Mouse (Mus musculus): ENCODE data around the gene Zfp335. TPM values are rescaled to one million over a fixed set of nuclear protein-coding genes. Genes with fewer than 3 reads are reported as not detected.
A peak's percentile ranks its signal among the peaks of the same experiment; 100 is the strongest.
"Not testable (repeated sequence)": the region's sequence is repeated elsewhere in the genome, so short reads cannot be mapped to it uniquely, and the experiment has no call there.

Gene Zfp335
- total and polyA plus RNA-seq, 3 experiments: 8.0 to 14.3 (median 8.2) TPM

DNA sequence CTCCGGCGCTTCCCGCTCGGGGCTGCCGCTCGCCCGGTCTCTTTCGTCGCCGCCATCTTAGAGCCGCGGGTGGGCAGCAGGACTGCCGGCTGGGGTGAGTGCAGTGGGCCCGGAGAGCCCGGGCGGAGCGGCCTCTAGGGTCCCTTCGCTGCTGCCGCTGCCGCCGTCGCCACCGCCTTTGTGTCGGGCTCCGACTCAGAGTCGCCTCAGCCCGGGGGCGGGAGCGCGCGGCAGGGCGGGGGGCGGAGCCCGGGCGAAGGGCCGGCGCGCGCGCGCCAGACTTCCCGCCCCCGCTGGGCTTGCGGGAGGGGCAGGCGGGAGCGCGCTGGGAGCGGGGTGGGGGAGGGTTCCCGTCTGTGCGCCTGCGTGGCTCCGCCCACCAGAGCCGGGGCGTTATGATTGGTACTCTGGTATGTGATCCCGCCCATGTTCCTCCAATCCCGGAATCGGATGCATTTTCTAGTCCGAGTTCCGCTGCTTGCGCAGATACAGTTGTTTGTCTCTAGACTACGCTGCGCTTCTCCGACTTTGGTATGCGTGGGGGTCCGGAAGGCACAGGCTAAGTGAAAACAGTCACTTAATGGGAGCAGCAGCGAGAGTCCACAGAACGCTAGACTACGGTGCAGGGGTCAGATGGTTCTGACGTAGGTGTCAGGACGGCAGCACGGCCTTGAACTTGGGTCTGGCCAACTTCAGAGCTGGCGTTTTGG is 31.8 kb downstream of the Zfp335 start:
- intact Hi-C loops (cut with DNase I): loop anchor here (1.0 to 2.0 kb wide), 3 partner anchors 23 to 47 kb away; partner anchors contain the start of genes Ctsa, Neurl2, Pltp and Zfp335
- DNase-seq: peak; percentile 93 to 95
- H3K36me3 ChIP-seq (ENCODE audit: control insufficient read depth, insufficient read depth, low read length): peaks cover 6% of the 10 kb centered on the region; the same call in 1 of the 2 replicates
- H3K27me3 ChIP-seq (ENCODE audit: control insufficient read depth, insufficient read depth, low read length): no peaks in the 10 kb centered on the region
- H3K4me3 ChIP-seq: peak overlapping the region; percentile 100
- under 1% methylated on average over 72 of the region's 72 CpGs for WGBS
- H3K4me1 ChIP-seq (ENCODE audit: control insufficient read depth, insufficient read depth, low read length): peaks cover 15% of the 10 kb centered on the region
- H3K9ac ChIP-seq (ENCODE audit: low read depth, low read length): peak overlapping the region; percentile 96
- peaks cover 2% of the 10 kb centered on the region for H3K79me2 ChIP-seq (replicated peaks; ENCODE audit: control insufficient read depth, insufficient read depth, low read length)
- TF ChIP-seq CTCF (IDR thresholded peaks at IDR 0.05) (no peak), POLR2A (IDR thresholded peaks at IDR 0.05; ENCODE audit: insufficient read depth, low read depth, low read length) (peak; percentile 100), EP300 (IDR thresholded peaks at IDR 0.05; ENCODE audit: insufficient read depth, low read depth, low read length) (peak; percentile 96)
- peak overlapping the region; percentile 100 for H3K27ac ChIP-seq

DNA sequence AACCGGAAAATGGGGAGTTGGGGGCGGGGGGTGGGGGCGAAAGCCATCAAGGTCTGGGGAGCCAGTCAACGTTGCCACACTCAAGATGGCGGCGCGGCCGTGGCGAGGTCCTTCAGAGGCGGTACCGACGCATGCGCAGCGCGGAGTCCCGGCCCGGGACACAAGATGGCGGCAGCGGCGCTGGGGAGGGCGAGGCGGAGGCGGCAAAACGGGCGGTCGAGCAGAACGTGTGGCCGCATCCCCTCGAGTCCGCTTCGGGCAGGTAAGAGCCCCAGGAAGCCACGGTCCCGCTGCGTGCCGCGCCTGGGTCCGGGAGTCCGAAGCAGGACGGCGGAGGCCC is 32.4 kb downstream of the Zfp335 start, which contains the start of gene Pcif1:
Gene Pcif1, plus strand, starts transcription at position 77 of the 340 bp plus-strand sequence.
- intact Hi-C loops (cut with DNase I): loop anchor here (1.0 to 2.0 kb wide), 2 partner anchors 22 to 32 kb away; partner anchors contain the start of genes Pltp and Zfp335
- H3K9ac ChIP-seq (ENCODE audit: low read depth, low read length): peak within 1 kb of the TSS; percentile 96
- H3K36me3 ChIP-seq (ENCODE audit: control insufficient read depth, insufficient read depth, low read length): peaks cover 6% of the 10 kb centered on the region; the same call in 1 of the 2 replicates
- peak within 1 kb of the TSS; percentile 100 for H3K4me3 ChIP-seq
- 1% methylated on average over 40 of the region's 40 CpGs for WGBS
- peak within 1 kb of the TSS; percentile 100 for H3K27ac ChIP-seq
- no peaks in the 10 kb centered on the region for H3K27me3 ChIP-seq (ENCODE audit: control insufficient read depth, insufficient read depth, low read length)
- peak; percentile 92 to 97 for DNase-seq
- peaks cover 2% of the 10 kb centered on the region for H3K79me2 ChIP-seq (replicated peaks; ENCODE audit: control insufficient read depth, insufficient read depth, low read length)
- peaks cover 18% of the 10 kb centered on the region for H3K4me1 ChIP-seq (ENCODE audit: control insufficient read depth, insufficient read depth, low read length)
- TF ChIP-seq EP300 (IDR thresholded peaks at IDR 0.05; ENCODE audit: insufficient read depth, low read depth, low read length): peak; percentile 55; the same call in 1 of the 2 replicates
- TF ChIP-seq CTCF (IDR thresholded peaks at IDR 0.05): no peak
- peak; percentile 74 for TF ChIP-seq POLR2A (IDR thresholded peaks at IDR 0.05; ENCODE audit: insufficient read depth, low read depth, low read length)

DNA sequence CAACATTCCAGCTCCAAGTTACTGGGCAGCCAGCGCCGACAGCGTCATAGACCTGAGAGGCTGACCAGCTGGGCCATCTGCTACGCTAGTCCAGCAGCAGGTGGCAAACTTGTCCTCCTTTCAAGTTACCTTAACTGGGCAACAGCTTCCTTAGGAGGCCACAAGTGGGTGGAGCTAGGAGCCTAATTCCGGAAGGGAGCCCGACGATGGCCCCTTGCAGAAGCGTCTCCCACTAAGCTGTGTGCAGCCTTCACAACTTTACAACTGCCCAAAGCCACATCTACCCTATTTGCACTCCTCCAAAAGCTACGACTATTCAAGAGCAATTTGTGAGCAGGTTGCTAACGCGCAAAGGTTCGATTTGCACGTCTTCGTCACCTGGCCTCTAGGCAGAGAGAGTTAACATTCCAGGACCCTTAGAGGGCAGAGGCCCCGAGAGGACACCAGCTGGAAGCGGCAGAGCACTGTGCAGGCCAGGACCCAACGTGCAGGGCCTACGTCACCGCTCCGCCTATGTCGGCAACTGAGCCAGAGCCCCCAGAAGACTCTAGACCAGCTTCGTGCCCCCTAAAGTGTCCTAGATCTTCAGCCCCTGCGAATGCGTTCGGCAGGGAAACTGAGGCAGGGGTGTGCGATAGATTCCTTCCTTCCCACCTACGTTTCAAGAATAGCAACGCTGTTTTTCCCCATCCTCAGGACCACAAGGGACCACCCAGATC is 32.9 kb downstream of the Zfp335 start:
- intact Hi-C loops (cut with DNase I): loop anchor here (1.0 to 2.0 kb wide), 2 partner anchors 22 to 33 kb away; partner anchors contain the start of genes Pltp and Zfp335

DNA sequence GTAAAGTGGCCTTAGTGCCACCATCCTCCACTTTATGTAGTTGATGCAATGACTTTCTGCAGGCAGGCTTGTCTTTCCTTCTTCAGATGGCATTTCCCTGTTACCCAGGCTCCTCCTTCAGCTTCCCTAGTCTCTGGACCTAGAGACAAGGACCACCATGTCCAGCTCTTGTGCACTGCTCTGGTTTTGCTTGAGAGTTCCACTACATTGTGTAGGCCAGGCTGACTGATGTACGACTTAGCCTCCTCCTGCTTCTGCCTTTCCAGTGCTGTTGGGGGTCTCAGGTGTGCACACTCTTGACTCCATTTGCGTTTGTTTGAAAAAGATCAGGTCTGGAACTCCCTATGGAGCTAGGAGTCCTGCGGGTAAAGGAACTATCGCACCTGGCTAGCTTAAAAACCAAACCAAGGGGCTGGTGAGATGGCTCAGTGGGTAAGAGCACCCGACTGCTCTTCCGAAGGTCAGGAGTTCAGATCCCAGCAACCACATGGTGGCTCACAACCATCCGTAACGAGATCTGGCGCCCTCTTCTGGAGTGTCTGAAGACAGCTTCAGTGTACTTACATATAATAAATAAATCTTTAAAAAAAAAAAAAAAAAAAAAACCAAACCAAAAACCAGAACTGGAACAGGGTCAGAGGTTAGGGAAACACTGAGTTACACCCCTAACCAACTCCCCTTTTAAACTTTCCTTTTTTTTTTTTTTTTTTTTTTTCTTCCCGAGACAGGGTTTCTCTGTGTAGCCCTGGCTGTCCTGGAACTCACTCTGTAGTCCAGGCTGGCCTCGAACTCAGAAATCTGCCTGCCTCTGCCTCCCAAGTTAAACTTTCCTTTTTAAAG is 34.0 kb downstream of the Zfp335 start:
- peak overlapping the region; percentile 100 for H3K27ac ChIP-seq
- H3K36me3 ChIP-seq (ENCODE audit: control insufficient read depth, insufficient read depth, low read length); H3K79me2 ChIP-seq (replicated peaks; ENCODE audit: control insufficient read depth, insufficient read depth, low read length); DNase-seq; H3K4me3 ChIP-seq; H3K27me3 ChIP-seq (ENCODE audit: control insufficient read depth, insufficient read depth, low read length); H3K9ac ChIP-seq (ENCODE audit: low read depth, low read length): not testable (repeated sequence)
- WGBS: 78% methylated on average over 11 of the region's 11 CpGs
- H3K4me1 ChIP-seq (ENCODE audit: control insufficient read depth, insufficient read depth, low read length): peaks cover 18% of the 10 kb centered on the region
- TF ChIP-seq CTCF (IDR thresholded peaks at IDR 0.05): peak; percentile 44
- intact Hi-C loops (cut with DNase I): loop anchor here (2.0 kb wide), 1 partner anchor 21 kb away; the partner anchor contains the start of gene Pltp

More for the DNA sequence above, 32.9 kb downstream of the Zfp335 start:
- Histone ChIP-seq H3K79me2 (replicated peaks; ENCODE audit: control insufficient read depth, insufficient read depth, low read length) (peaks cover 2% of the 10 kb centered on the region), H3K27me3 (ENCODE audit: control insufficient read depth, insufficient read depth, low read length) (no peaks in the 10 kb centered on the region), H3K36me3 (ENCODE audit: control insufficient read depth, insufficient read depth, low read length) (peaks cover 6% of the 10 kb centered on the region; the same call in 1 of the 2 replicates), H3K4me3 (peak overlapping the region; percentile 100), H3K4me1 (ENCODE audit: control insufficient read depth, insufficient read depth, low read length) (peaks cover 18% of the 10 kb centered on the region), H3K27ac (peak overlapping the region; percentile 100), H3K9ac (ENCODE audit: low read depth, low read length) (peak overlapping the region; percentile 71)
- 2% methylated on average over 28 of the region's 28 CpGs for WGBS
- TF ChIP-seq CTCF (IDR thresholded peaks at IDR 0.05) (peak; percentile 52), POLR2A (IDR thresholded peaks at IDR 0.05; ENCODE audit: insufficient read depth, low read depth, low read length) (peak; percentile 69), EP300 (IDR thresholded peaks at IDR 0.05; ENCODE audit: insufficient read depth, low read depth, low read length) (peak; percentile 48)
- DNase-seq: peak; percentile 69 to 76

DNA sequence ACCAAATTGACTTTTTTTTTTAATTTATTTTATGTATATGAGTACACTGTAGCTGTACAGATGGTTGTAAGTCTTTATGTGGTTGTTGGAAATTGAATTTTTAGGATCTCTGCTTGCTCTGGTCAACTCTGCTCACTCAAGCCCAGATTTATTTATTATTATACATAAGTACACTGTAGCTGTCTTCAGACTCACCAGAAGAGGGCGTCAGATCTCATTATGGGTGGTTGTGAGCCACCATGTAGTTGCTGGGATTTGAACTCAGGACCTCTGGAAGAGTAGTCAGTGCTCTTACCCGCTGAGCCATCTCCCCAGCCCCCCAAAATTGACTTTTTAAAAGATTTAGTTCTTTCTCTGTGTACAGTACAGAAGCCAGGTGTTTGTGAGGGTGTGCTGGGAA is 35.9 kb downstream of the Zfp335 start:
- H3K4me3 ChIP-seq; DNase-seq; H3K79me2 ChIP-seq (replicated peaks; ENCODE audit: control insufficient read depth, insufficient read depth, low read length); H3K9ac ChIP-seq (ENCODE audit: low read depth, low read length); H3K36me3 ChIP-seq (ENCODE audit: control insufficient read depth, insufficient read depth, low read length); intact Hi-C loops (cut with DNase I); H3K27me3 ChIP-seq (ENCODE audit: control insufficient read depth, insufficient read depth, low read length): not testable (repeated sequence)
- H3K4me1 ChIP-seq (ENCODE audit: control insufficient read depth, insufficient read depth, low read length): peaks cover 16% of the 10 kb centered on the region
- WGBS: 55% methylated on average over 2 of the region's 2 CpGs
- TF ChIP-seq CTCF (IDR thresholded peaks at IDR 0.05): peak; percentile 50
- H3K27ac ChIP-seq: peak overlapping the region; percentile 96
